Mouse (Mus musculus): Measurements from ENCODE around the gene Ttc36.

- TF ChIP-seq CTCF (IDR thresholded peaks at IDR 0.05; ENCODE audit: extremely low read depth, insufficient read depth, insufficient read length, insufficient replicate concordance), result no peak
- TF ChIP-seq POLR2A (IDR thresholded peaks at IDR 0.05; ENCODE audit: low read depth, low read length), result no peak
Measured at GRCm38 (mm10) chr9:44819920-44820827, 17.3 kb upstream of the Ttc36 start.
